Mouse (Mus musculus) gastrocnemius, postnatal 25 days (tissue): ENCODE results near the gene Slc25a54. TPM values are rescaled to one million over a fixed set of nuclear protein-coding genes. Genes with fewer than 3 reads are reported as not detected.
A peak's percentile ranks its signal among the peaks of the same experiment; 100 is the strongest.

Experiments
- DNase-seq: peaks from one replicate; pipeline ENCODE4 v3.0.0; 2022
- long read RNA-seq, 2 experiments: library from polyadenylated mRNA; stranded (forward); transcript quantifications; one replicate each; pipeline ENCODE4 v2.0.0; 2021
- total RNA-seq, 2 experiments: library from RNA; stranded (reverse); gene quantifications; 1 replicate in 1 of 2; 2 replicates in 1 of 2; pipeline ENCODE4 v1.2.3; 2021

Gene Slc25a54
- total RNA-seq = not detected
- long read RNA-seq, experiment 1 = 0 reads
- long read RNA-seq, experiment 2 = 0 reads

GRCm38 (mm10) chr3:109080169-109080568 lies at the start of gene Slc25a54:
Slc25a54 (plus strand) TSS chr3:109080469.
- DNase-seq = no peak

- peak; percentile 55 for DNase-seq
These were observed 49.5 kb upstream of the Slc25a54 start for GRCm38 (mm10) chr3:109030817-109031216.

DNA sequence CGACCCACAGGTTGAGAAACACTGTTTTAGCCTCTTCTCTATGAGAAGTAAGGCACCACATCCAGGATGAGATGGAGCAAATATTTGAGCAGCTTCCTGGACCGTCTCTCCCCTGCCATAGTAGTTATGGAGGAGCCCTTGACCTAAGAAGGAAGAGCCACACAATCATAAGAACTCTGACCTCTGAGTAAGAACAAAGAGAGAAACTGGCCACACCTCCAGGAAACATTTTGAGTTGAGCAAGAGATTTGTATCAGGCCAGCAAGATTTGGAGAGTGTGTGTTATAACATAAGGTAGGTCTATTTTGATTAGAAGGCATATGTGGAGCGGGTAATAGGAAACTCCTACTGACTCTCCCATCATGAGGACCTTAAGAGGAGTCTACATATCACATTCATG lies 48.6 kb upstream of the Slc25a54 start:
- no peak for DNase-seq

DNA sequence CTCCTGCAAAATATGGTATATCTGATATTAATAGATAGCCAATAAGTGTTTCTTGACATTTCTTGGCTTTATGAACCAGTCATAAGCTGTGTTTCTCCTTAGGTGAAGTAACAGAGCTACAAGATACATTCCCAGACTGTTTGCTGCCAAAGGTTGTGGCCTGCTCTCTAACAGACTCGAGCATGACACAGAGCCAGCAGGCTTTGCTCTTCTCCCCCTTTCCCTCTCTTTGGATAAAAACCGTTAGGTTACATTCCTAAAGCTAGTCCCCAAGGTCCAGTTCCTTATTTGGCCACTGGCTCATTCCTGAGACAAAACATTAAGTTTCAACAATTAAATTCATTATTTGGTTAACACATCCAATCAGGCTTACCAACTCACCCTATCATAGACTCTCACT lies 48.0 kb upstream of the Slc25a54 start:
- DNase-seq = no peak

GRCm38 (mm10) chr3:109034411-109034810 lies 45.9 kb upstream of the Slc25a54 start:
- no peak for DNase-seq

DNA sequence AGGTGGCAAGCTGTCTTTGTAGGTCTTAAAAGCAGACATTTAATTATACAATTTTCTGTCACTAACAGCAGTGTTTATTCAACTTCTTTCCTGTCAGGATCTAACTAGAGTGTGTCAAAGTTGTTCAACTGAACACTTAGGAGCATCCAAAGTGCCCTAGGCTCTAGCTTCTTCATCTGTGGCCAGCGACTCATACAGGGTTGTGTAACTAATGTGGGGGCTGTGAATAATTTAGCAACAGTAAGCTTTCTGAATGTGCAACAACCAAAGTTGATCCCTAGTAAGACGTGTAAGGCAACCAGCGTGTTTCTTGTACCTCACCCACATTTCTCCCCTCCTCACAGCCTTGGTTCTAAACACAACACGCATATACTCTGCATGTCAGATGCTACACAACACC lies 39.4 kb upstream of the Slc25a54 start:
- no peak for DNase-seq

DNA sequence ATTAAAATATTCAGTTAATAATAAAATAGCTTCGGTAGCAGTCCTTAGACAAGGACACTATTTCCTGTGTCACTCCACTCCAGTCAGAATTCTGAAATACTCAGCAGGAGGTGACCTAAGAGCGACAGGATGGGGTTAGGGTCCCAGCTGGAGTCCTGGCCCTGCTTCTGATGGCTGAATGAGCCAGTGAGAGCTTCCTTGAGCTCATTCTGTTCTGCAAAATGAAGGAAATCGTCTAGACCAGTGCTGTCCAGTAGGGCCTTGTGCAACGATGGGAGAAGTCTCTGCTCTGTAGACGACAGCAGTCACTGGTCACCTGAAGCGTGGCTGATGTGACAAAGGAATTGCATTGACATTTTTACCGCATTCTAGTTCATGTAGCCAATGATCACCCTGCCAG lies 36.9 kb upstream of the Slc25a54 start:
- DNase-seq = no peak

DNA sequence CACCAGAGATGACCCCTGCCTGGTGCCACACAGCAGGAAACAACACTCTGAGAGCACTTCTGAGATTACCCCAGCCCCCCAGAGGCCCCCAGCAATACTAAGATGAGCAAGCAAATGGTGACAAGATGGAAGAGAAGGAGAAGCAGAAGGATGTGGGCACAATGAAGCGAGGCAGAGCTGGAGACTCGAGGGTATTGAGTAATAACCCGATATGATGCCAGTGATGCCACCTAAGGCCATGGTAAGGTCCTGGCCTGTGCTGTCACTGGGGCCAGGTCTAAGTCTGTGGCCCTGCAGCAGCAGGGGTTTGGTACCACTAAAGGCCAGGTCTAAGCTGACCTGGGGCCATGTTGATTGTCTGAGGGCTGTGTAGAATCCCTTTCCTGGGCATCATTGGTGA lies 33.8 kb upstream of the Slc25a54 start:
- no peak for DNase-seq

DNA sequence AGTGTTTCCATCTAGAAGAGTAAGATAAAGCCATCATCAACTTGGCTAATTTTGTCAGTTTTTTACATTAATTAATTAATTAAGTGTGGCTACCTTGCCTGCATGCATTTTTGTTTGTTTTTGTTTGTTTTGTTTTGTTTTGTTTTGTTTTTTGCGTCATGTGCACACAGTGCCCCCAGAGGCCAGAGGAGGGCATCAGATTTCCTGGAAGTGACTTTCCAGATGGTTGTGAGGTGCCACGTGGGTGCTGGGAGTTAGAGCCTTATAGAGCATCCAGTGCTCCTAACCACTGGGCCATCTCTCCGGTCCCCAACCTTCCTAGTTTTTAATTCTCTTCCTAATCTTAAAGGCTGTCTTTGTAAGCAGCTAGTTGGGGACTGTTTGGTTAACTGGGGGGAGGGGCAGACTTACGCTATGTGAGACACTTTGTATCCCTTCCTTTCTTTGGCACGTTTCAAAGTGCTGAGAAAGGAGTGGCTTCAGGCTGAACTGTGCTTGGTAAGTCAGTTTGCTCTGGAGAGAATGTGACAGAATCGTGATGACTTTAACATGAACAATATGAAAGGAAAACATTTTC lies 32.5 kb upstream of the Slc25a54 start:
- no peak for DNase-seq

DNA sequence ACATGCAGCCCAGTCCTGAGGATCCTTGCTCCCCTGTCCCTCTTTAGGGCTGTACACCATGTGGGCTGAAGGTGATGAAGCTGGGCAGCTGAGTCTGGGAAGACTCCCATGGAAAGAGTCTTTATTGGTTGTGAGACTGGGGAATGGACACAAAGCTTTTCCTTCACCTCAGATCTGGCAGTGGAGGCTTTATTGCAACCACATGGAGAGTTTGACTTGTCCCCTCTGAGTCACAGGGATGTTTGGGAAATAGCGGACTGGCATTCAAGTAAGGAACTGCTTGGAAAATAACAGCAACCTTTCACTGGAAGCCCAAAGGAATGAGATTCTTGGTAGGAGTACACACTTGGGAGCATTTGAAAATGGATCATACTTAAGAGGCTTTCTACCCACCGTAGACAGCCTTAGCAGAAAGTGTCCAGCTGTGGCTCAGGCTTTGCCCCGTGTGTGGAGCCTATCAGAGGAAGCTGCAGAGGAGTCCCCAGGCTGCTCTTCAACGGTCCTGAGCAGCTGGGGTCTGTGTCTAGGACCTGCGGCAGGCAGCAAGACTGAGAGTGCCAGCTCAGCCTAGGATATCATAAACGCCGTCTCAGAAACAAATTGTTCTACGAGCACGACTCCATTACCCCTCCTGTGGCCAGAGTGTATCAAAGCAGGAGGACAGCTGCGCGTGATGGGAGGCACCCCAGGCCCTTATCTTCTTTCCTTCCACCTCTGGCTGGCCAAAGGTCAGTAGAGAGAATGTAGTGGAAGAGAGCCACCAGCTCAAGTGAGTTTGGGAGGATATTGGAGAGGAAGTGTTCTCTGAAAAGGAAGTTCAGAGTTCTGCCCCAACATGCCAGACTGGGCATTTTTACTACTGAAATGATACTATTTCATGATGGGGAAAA lies 29.0 kb upstream of the Slc25a54 start:
- no peak for DNase-seq

DNA sequence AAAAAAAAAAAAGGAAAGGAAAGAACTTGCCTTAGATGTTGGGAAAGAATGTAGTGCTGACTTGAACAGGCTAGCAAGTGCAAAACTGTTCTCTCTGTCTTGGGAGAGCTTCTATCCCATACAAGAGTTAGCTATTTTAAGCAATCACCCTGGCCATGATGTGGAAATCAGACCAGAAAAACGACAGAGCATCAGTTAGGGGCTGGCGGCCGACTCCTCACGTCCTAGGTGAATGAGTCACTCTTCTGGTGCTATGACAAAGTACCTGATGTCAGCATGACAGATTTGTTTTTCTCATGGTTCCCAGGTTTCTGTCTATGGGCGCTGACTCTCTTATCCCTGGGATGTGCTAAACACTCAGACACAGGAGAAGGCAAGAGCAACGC lies 28.3 kb upstream of the Slc25a54 start:
- DNase-seq = no peak

DNA sequence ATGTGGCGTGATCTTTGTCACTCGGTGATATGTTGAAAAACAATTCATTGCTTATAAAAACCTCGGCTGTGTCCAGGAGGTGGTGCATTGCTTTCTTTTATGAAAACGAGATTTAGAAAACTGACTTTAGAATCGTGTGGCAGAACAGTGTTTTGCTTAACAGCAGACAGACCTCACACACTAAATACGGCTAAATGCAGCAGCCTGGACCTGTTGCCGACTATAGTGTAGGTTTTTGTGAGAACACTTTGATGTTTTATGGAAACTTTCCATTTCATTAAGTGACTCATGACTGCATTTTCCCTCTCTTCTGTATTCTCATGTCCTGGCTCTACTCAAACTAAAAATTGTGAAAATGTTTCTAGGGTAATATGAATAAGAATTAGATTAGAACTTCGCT lies 20.4 kb upstream of the Slc25a54 start:
- DNase-seq = no peak

DNA sequence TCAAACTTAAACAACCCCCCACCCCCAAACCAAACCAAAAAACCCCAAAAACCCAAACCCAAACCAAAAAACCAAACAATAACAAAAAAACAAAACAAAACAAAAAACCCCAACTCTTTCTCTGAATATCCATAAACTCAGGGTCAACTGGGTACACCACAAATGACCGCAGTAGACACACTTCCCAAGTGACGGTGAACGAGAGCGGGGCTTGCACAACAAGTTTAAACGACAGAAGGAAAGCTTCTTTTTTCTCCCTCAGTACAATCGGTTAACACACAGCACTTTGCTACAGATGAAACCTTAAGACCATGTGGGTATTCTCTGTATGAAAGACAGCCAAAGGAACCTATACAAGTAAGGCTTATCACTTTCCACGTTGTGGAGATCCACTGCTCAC lies 17.9 kb upstream of the Slc25a54 start:
- no peak for DNase-seq

- no peak for DNase-seq
These were observed 17.3 kb upstream of the Slc25a54 start for GRCm38 (mm10) chr3:109062989-109063388.

- no peak for DNase-seq
These were observed 4.1 kb downstream of the Slc25a54 start for GRCm38 (mm10) chr3:109084418-109084817.

DNA sequence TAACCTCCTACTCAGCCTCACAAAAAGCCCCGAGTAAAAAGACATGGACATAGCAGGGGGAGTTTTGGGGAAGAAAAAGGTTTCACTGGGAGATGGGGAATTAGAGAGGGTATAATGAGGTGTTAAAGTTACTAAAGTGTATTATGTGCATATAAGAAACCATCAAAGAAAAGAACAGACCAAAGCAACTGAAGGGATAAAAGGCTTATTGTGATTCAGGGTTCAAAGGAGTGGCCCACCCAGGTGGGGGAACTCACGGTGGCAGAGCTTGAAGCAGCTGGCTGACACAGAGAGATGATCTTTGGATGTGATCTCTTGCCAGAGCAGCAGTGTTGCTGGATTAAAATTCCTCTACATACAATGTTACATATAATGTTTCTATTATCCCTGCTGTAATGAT lies 8.2 kb downstream of the Slc25a54 start:
- no peak for DNase-seq

DNA sequence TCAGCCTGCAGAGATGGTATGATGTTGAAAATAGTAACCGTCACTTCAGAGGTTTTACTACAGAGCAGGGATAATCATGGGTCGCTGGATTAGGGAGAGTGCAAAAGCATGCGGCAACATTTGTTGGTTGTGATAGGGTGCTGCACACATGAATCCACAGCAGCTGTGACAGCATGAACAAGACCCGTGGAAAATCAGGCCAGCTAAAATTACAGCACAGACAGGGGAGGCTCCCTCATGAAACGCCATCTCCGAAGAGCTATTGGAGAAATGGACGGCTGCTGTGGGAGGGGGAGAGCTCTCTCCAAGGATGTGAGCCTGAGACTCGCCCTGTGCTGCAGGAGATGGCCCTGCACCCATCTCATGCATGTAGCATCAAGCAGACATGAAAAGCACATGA lies 24.4 kb downstream of the Slc25a54 start:
- no peak for DNase-seq

DNA sequence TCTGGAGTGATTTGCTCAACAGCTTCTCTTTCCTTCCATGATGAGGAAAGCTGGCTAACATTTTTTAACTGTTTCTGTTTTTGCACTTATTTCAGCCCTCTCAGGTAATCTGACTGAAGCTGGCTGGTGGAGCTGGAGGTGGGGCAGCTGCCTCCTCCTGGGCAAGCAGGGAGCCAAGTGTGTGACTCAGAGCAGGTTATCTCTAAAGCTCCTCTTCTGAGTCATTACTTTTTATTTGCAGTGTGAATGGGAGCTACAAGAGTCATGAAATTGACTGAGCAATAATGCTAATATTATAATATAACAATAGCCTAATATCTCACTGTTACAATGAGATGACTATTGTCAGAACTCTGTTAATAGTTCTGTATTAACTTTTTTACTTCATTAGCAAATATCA lies 36.9 kb downstream of the Slc25a54 start:
- DNase-seq = no peak

DNA sequence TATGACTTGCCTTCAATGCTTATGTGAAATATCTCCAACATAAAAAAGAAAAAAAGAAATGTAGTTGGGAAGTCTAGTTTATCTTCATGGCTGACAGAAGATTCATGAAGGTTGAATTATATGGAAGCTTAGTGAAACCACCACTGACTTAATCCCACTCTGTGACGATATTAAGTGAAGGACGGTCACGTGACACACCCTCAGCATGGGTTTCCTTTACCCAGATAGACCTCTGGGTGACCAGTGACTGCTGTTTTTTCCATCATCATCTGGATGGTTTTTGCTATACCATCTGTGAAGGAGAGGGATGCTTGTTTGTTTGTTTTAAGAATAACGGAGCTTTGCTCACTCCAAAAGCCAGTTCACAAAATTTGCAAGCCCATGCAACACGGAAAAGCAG lies 39.3 kb downstream of the Slc25a54 start:
- DNase-seq = no peak

GRCm38 (mm10) chr3:109119973-109120372 lies 39.7 kb downstream of the Slc25a54 start:
- DNase-seq = no peak

DNA sequence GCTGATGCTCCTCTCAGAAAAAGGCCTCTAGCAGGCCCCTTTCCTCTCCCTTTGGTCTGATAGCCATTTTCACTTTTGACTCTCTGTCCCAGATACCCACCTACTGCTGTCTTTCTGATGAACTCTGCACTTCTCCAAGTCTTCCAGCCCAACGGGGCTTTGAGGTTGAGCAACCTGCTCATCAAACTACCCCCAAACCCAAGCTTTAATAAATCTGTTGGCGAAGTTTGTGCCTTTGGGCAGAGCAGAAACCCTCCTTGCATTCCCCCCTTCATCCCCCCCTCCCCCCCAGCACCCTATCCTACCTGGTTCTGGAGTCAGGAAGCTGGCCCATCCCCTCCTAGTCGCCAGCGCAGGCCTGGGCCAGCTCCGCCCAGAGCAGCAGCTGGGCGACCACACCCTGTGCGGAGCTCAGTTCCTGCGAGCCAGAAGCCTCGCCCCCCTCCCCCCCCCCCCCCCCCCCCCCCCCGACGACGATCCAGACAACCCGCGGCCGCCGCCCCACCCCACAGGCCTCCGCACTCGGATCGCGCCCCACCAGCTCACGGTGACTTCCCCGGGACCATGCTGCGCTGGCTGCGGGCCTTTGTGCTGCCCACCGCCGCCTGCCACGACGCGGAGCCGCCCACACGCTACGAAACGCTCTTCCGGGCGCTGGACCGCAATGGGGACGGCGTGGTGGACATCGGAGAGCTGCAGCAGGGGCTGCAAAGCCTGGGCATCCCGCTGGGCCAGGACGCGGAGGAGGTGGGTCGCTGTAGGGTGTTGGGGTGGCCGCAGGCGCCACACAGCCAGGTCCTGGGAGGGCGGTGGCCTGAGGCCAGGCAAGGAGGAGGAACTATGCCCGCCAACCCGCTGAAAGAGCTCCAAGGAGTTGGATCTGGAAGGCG lies 42.6 kb downstream of the Slc25a54 start, which contains the start of gene Slc25a24:
TSS of gene Slc25a24 (plus strand) at position 509 of the 890 bp plus-strand sequence.
- DNase-seq = peak; percentile 54

- peak; percentile 40 for DNase-seq
These were observed 43.3 kb downstream of the Slc25a54 start for GRCm38 (mm10) chr3:109123531-109123981.

DNA sequence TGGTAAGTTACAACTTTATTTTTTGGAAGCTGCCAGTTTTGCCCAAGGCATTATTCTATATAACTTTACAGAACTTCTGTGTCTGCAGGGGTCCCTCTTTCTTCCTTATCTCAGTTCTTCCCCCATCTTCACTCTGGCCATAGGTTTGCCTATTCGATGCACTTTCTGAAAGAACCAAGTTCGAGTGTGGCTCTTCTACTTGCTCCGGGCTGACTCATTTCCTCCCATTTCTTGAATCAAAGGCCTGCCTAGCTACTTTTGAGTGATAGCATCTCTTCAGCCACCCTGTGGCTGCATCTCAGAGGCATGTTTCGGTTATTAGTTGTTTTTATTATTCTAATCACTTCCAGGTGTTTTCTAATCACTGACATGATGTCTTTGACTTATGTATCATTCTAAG lies 43.8 kb downstream of the Slc25a54 start:
- DNase-seq = no peak
